Mouse (Mus musculus): ENCODE data around the gene Jtb.

Gene Jtb

DNA sequence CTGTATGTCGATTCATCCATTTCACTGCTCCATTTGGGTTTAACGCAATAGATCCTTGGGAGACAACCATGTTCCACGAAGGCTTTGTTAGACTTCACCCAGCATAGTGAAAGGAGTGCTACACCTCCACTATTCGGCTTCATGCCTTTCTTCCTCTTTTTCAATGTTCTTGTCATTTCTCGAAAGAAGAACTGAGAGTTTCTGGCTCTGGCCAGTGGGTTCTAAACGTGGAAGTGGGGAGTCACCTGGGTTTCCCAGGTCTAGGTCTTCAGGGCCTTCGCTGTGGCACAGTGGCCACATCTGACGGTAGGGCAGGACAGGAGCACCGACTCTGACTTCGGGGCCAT is 33.3 kb downstream of the Jtb start:
- DNase-seq = peak in 1 of 2 experiments; percentile 34

DNA sequence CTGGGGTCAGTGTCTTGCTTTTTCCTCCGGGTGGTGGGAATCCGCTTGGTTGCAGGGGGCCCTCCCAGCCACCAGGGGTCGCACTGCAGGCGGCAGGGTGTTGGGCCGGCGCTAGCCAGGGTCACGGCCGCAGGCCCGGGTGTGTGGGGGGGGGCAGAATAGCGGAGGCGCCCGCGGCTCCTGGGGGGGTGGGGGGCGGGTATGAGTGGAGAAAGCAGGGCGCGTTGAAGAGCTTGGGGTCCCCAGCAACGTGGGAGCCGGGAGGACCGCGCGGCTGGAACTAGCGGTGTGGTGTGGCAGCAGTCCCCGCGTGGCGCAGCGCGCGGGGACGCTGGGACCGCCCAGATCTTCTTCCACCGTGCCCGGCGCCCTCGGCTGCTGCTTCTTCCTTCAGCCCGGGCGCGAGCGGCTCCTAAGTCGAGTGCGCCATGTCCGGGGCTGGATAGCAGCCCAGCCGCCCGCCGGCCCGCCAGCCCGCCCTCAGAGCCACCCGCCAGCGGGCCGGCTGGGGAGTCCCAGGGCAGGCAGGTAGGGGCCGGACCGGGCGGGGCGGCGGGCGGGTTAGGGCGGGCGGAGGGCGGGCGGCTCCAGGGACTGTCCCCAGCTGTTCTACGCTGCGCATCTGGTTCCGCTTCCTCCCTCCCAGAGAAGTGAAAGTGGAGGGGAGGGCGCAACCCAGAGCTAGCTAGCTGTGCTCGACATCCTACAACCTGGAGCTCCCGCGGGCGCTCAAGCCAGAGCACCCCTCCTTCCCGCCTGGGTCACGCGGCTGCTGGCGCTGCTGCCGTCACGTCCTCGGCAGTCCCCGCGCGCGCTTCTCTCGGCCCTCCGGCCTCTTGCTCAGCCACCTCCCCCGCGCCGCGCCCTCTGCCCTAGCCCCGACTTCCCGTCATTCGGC is 33.9 kb downstream of the Jtb start, which contains the start of gene Dennd4b:
Dennd4b (plus strand) TSS at position 152 of the 898 bp plus-strand sequence.
- peak; percentile 93 to 94 for DNase-seq

DNA sequence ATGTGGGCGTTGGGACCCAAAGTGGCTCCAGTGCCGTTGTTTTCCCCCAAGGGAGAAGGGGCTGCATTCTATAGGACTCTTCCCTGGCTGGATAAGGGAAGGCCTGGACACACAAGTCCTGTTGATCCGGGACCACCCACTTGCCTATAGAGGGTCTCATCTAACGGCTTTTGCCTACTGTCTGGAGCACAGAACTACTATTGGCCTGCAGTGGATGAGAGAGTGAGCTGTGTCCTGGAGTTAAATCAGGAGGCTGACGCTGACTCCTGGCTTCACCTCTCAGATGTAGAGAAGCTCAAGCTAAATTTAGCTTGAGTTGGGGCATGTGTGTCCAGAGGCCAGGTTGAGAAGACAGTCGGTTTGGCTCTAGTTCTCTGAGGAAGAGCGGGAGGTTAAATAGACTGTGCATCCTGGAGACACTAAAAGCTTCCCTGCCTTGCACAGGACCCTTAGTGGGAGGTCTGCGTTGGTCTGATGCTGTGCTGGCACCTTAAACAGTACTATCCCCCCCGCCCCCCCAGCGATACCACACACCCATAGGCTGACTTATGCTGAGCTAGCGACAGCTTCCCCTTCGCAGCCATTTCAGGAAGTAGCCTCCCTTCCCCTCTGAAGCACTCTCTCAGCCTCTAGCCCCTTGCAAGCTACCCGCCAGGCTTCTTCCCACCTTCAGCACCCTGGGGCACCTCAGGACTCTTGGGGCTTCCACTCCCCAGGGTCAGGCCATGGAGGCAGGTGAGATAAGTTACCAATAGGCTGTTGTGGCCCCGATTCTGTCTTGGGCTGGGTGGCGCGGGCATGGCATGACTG is 34.7 kb downstream of the Jtb start:
- peak; percentile 33 to 59 for DNase-seq

DNA sequence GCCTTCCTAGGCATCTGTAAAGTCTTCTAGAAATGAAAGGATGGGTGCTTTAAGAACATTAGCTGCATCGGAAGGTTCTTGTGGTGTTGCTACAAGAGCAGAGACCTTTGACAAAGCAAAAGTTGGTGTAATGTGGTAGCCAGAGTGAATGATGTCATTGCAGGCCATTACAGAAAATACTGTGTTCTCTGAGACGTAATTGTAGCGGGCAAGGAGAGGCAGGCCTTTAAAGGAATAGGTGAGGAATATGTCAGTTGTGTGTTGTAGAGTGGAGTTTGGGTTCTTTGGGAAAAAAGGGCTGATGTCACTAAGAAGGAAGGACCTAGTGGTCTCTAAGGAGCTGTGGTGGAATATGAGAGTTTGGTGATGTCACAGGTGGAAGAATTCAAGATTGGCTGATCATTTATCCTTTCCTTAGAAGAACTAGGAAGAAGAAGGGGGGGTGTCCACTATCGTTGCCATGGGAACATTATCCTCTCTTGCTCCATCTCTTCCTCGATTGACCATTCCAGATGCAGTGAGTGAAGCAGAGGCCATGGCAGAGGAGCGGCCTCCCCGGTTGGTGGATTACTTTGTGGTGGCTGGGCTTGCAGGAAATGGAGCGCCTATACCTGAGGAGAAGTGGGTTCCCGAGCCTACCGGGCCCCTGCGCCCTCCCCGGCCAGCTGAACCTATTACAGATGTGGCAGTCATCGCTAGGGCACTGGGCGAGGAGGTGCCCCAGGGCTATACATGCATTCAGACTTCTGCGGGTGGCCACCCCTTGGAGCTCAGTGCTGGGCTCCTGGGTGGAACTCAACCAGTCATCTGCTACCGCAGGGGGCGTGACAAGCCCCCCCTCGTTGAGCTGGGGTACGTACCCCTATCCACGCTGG is 35.7 kb downstream of the Jtb start:
- peak in 1 of 2 experiments; percentile 2 for DNase-seq

DNA sequence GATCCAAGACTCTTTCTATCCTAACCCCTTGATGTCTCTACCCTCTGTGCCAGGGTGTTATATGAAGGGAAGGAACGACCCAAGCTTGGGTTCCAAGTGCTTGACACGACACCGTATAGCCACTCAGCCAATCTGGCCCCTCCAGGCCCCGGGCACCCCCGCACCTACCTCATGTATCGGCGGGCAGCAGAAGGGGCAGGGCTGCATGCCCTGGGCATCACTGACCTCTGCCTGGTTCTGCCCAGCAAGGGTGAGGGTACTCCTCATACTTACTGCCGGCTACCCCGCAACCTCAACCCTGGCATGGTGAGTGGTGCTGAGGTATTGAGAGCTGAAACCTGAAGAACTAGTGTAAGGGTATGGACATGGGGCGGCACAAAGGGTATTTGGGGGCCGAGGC is 36.8 kb downstream of the Jtb start:
- DNase-seq = peak in 1 of 2 experiments; percentile 2

DNA sequence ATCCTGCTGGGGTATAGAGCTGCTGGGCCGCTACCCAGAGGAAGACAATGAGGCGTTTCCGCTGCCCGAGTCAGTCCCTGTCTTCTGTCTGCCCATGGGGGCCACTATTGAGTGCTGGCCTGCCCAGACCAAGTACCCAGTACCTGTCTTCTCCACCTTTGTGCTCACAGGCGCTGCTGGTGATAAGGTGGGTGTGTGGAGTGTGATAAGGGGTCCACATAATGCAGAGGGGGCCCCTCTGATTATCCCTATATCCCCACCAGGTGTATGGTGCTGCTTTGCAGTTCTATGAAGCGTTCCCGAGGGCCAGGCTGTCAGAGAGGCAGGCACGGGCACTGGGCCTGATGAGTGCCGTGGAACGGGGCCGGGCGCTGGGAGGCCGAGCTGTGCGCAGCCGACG is 37.6 kb downstream of the Jtb start:
- no peak for DNase-seq

DNA sequence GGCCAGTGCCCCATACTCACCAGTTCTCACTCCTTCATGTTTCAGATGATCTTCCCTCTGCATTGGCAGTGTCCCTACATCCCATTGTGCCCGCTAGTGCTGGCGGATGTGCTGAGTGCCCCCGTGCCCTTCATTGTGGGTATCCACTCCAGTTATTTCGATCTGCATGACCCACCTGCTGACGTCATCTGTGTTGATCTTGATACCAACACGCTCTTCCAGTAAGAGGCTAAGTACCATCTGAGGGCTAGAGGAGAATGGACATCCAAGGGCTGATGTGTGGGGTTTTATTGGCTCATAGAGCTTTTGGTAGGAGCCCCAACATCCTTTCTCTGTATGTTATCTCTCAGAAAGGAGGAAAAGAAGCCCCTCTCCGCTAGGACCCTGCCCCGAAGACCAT is 39.4 kb downstream of the Jtb start:
- no peak for DNase-seq

DNA sequence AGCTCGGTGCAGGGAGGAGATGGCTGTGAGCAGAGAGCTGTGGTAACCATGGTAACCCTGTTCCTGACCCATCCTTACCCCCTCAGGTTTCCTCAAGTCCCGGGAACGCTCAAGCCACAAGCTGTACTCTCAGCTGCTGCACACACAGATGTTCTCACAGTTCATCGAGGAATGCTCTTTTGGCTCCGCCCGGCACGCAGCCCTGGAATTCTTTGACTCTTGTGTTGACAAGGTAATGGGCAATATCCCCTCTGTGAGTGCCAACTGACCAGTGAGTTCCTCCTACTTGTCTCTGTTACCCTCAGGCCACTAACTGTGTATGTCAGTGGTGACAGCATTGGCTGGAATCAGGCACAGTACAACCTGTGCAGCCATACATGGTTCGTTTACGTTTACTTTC is 40.8 kb downstream of the Jtb start:
- no peak for DNase-seq

DNA sequence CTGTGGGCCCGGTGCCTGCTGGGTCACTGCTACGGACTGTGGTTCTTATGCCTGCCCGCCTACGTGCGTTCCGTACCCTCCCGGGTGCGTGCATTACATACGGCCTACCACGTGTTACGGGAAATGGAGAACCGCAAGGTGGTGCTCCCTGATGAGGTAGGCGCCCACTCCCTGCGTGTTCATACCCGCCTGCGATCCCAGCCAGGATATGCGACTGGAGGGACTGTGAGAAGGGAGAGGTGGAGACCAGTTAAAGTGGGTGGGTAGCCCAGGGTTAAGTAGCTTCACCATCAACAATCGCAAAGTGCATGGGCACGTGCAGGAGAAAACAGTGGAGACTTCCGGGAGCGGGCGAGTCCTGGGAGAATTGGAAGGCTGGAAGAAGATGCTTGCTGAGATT is 42.5 kb downstream of the Jtb start:
- DNase-seq = no peak

DNA sequence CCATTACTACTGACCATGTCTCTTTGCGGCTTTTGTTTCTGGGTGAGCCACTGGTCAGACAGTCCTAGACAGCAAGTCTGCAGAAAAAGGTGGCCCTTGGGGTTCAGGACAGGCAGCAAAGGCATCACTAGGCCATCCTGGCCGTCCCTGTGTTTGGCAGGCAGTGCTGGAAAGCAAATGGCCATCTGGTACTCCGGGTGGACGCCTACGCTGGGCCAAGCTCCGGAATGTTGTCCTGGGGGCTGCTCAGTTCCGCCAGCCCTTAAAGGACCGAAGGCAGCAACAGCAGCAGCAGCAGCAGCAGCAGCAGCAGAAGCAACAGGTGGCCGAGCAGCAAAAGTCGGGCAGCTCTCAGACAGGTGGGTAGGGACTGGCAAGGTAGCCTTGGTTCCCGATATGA is 43.9 kb downstream of the Jtb start:
- peak; percentile 74 to 79 for DNase-seq

DNA sequence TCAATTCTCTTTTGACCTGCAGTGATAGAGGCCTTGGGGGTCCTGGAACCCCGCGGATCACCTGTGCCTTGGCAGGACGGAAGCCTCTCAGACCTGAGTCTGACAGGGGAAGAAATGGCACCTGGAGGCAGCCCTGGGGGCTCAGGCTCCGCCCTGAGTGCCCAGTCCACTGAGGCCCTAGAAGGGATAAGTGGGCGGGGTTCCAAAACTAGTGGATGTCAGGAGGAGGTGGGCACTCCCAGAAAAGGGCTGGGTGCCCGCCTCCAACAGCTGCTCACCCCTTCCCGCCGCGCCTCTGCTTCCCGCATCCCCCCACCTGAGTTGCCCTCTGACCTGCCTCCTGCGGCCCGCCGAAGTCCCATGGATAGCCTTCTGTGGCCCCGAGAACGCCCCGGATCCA is 45.5 kb downstream of the Jtb start:
- no peak for DNase-seq

DNA sequence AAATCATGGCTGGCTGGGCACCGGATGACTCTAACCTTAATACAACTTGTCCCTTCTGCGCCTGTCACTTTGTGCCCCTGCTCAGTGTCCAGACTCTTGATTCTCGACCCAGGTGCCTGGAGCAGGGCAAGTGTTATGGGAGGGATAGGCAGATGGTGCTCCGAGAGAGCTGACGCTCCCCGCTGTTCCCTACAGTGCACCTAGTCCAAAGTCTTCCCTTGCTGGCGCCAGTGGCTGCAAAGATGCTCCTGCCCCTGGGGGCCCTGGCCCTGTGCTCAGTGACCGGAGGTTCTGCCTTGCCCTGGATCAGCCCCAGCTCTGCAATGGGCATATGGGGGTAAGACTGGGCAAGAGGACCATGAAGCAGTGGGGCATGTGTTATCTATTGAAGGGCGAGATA is 46.4 kb downstream of the Jtb start:
- DNase-seq = peak; percentile 86 to 87

DNA sequence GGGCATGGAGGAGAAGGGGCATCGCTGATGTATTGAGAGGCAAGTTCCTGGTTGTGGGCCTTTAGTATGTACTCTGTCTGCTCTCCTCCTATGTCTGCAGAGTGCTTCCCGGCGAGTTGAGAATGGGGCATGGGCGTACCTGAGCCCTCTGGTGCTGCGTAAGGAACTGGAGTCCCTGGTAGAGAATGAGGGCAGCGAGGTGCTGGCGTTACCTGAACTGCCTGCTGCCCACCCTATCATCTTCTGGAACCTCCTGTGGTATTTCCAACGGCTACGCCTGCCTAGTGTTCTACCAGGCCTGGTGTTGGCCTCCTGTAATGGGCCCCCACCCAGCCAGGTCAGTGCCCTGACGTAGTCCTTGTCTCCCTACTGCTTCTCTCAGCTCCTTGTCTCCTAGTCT is 46.8 kb downstream of the Jtb start:
- DNase-seq = no peak

DNA sequence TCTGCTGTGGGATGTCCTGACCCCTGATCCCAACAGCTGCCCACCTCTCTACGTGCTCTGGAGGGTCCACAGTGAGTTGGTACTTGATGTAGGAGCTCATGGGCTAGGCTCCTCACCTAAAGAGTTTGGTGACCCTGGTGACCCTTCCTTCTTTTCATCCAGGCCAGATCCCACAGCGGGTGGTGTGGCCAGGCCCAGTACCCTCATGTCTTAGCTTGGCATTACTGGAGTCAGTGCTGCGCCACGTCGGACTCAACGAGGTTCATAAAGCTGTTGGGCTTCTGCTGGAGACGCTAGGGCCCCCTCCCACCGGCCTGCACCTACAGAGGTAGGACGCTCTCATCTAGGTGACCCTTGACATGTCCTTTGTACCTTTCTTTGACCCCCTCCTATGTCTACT is 47.8 kb downstream of the Jtb start:
- no peak for DNase-seq

DNA sequence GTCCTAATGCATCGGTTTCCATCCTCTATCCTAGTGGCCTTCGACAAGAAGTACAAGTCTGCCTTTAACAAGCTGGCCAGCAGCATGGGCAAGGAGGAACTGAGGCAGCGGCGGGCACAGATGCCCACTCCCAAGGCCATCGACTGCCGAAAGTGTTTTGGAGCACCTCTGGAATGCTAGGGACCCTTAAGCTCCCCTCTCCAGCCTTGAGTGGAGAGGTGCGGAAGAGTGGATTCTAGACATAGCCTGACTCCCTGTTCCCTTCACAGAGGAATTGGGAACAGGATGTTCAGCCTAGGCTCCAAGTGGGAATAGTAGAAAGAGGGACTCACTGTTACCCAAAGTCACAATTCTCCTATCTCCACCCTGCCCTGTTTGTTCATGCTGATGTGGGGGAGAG is 48.3 kb downstream of the Jtb start:
- DNase-seq = no peak

DNA sequence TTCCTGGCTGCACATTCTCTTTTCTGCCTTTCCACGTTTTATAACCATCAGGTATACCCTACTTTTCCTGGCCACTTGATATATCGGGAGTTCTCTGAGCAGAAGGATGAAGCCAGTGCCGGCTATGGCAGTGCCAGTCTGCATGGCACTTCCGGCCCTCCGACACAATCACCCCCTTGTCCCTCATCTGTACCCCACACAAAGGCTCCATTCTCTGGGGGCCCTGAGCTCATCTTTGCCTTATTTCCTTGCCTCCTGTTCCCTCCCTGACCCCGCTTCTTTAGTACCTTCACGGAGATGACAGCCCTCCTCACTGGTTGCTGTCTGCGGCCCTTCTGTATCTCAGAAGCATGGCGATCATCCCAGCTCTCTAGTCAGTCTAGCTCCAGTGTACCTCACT is 49.3 kb downstream of the Jtb start:
- DNase-seq = no peak

DNA sequence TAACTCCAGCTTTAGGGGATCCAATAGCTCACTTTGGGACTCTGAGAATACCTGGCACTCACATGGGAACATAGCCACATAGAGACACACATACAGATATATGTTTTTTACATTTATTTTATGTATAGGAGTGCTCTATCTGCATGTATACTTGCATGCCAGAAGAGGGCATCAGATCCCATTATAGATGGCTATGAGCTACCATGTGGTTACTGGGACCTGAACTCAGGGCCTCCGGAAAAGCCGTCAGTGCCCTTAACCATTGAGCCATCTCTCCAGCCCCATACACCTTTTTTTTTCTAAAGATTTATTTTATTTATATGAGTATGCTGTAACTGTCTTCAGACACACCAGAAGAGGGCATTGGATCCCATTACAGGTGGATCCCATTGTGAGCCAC is 52.8 kb downstream of the Jtb start:
- DNase-seq = no peak
